Mouse (Mus musculus) skeletal muscle tissue, adult 2 months (tissue): Measurements from ENCODE around the gene Atpaf1.

Source experiments
- DNase-seq: peaks from one replicate; pipeline ENCODE4 v3.0.0-alpha.2; 2012; ENCODE audit warnings: low read depth, low spot score

Gene Atpaf1

GRCm38 (mm10) chr4:115799981-115800380 is 15.4 kb downstream of the Atpaf1 start:
- no peak for DNase-seq

- DNase-seq = no peak
Measured at GRCm38 (mm10) chr4:115812326-115812725, 27.7 kb downstream of the Atpaf1 start.

GRCm38 (mm10) chr4:115815606-115816005 is 31.0 kb downstream of the Atpaf1 start:
- no peak for DNase-seq

GRCm38 (mm10) chr4:115820199-115820598 is 35.6 kb downstream of the Atpaf1 start:
- DNase-seq = no peak

DNA sequence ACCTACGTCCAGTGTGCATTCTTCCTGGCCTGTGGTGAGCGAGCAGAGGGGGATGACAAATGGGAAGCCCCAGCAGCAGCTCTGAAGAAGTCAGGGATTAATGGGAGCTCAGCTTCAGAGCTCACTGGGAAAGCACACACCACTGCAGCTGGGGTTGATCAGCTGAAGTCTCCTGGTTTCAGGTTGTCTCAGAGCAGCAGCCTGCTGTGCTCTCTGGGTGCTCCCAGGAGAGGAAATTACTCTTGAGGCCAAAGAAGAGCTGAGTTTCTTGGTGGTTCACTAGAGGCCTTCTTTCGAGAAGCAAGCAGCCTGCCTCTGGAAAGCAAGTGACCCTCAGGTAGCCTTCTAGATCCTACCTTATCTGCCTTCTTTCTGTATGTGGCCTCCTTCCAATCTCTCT is 36.3 kb downstream of the Atpaf1 start:
- no peak for DNase-seq

- no peak for DNase-seq
Measured at GRCm38 (mm10) chr4:115821431-115821830, 36.8 kb downstream of the Atpaf1 start.

GRCm38 (mm10) chr4:115821928-115822327 is 37.3 kb downstream of the Atpaf1 start:
- no peak for DNase-seq

- DNase-seq = no peak
Measured at GRCm38 (mm10) chr4:115824178-115824577, 39.6 kb downstream of the Atpaf1 start.

DNA sequence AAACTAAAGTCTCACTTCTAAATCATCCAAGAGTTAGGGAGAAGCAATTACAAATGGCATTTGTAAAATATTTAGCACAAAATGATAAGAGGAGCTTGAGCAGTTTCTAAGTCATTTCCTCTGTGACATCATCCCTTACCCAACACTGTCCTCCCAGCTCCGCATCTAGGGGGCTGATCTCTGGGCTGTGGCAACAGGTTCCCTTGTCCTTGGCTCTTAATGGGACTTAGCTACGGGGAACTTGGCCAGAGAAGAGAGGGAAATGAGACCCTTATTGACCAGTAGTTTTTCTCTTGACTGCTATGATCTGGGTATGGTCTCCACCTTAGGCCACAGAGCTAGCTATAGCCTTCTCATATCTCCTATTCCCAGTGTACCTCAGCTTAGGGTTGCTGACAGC is 40.7 kb downstream of the Atpaf1 start:
- no peak for DNase-seq

DNA sequence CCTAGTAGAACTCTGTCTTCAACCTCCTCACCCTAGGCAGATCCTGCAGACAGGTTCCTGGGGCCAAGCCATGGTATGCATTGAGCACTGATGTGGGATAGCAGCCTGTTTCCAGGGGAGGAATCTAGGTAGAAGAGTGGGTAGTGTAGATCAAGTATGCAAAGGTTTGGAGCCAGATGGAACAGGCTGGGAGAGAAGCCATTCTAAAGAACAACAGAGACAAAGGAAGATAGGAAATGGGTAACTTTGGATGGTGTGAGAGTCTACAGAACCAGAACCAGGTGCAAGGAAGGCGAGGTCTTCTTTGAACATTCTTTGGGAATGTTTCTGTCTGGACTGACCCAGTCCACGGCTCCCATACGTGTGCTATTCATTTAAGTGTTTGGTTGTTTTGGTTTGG is 42.5 kb downstream of the Atpaf1 start:
- DNase-seq = no peak

GRCm38 (mm10) chr4:115827535-115827887 is 42.9 kb downstream of the Atpaf1 start:
- DNase-seq = no peak

- DNase-seq = peak; percentile 74
Measured at GRCm38 (mm10) chr4:115827888-115828571, 43.4 kb downstream of the Atpaf1 start, which contains the start of gene Mob3c. Gene Mob3c (plus strand): TSS chr4:115828092.

DNA sequence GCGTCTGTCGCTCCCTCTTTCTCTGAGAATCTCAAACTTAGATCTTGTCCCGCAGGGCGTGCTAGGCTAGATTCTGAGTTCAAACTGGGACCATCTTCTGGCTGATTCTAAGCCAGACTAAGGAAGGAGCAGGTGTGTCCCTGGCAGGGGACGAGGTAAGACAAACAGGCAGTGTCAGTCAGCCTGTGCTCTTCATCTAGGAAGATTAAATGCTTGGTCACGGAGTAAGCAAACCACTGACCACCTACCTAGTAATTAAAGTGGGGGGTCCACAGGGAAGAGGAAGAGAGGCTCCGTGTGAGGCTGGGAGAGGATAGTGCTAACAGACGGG is 43.9 kb downstream of the Atpaf1 start:
- DNase-seq = no peak

- DNase-seq = no peak
Measured at GRCm38 (mm10) chr4:115830491-115830890, 45.9 kb downstream of the Atpaf1 start.

GRCm38 (mm10) chr4:115831221-115831620 is 46.6 kb downstream of the Atpaf1 start:
- DNase-seq = no peak

GRCm38 (mm10) chr4:115832040-115832439 is 47.4 kb downstream of the Atpaf1 start:
- DNase-seq = no peak

- no peak for DNase-seq
Measured at GRCm38 (mm10) chr4:115835576-115835975, 51.0 kb downstream of the Atpaf1 start.

DNA sequence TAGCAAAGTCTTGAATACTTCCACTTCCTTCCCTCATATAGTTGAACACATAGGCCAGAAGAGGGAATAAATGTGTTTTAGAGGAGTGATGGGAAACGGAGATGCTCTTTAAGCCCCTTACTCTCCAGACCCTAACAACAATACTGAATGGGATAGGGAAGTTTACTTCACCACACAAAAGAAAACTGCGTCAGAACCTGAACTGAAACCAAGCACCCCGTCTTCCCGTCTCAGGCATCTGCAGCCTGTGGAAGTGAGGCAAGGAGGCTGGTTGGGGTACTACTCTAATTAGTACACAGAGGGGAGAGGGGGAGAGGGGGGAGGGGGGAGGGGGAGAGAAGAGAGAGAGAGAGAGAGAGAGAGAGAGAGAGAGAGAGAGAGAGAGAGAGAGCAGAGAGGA is 53.6 kb downstream of the Atpaf1 start:
- no peak for DNase-seq

- DNase-seq = peak; percentile 96
Measured at GRCm38 (mm10) chr4:115838696-115839641, 54.4 kb downstream of the Atpaf1 start, which contains the start of gene Mknk1. Gene Mknk1 (plus strand): TSS chr4:115839198.

GRCm38 (mm10) chr4:115839956-115840355 is 55.3 kb downstream of the Atpaf1 start:
- peak; percentile 68 for DNase-seq

- no peak for DNase-seq
Measured at GRCm38 (mm10) chr4:115840842-115841241, 56.2 kb downstream of the Atpaf1 start.

DNA sequence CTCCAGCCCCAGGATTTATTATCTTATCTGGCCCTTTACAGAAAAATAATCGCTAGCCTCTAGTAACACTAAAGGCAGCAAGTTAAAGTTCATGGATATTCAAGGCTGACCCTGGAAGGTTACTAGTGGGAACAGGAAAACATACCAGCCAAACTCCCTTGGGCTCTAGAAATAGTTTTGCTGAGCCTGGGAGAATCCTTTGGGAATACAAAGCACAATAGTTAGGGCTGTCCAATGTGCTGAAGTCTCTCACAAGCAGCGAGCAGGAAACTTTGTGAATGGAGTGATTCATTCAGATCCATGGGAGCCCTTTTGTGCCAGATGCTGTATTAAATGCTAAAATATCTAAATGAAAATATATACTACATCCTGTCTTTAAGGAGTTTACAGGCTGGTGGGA is 62.0 kb downstream of the Atpaf1 start:
- DNase-seq = no peak

DNA sequence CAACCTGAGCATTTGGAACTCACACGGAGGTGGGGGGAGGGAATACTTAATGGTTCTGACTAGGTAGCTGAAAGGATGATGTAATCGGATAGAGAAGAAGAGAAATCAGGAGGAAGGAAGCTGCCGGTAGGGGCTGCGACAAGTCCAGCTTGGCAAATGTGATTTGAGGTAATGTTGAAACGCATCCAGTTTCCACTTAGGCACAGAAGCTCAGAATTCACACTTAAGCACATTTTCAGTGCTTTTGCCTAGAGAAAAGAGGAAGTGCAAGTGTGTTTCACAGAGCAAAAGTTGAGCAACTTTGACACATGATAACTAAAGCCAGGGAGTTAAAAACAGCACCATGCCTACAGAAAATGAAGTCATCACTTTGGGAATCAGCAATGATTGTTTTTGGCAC is 62.8 kb downstream of the Atpaf1 start:
- DNase-seq = peak; percentile 55
